Mouse (Mus musculus): ENCODE results near the gene Sec16b. TPM values are rescaled to one million over a fixed set of nuclear protein-coding genes. Genes with fewer than 3 reads are reported as not detected.

Sec16b gene
- total and polyA plus RNA-seq, 3 experiments = 13.9 to 19.6 (median 14.6) TPM

DNA sequence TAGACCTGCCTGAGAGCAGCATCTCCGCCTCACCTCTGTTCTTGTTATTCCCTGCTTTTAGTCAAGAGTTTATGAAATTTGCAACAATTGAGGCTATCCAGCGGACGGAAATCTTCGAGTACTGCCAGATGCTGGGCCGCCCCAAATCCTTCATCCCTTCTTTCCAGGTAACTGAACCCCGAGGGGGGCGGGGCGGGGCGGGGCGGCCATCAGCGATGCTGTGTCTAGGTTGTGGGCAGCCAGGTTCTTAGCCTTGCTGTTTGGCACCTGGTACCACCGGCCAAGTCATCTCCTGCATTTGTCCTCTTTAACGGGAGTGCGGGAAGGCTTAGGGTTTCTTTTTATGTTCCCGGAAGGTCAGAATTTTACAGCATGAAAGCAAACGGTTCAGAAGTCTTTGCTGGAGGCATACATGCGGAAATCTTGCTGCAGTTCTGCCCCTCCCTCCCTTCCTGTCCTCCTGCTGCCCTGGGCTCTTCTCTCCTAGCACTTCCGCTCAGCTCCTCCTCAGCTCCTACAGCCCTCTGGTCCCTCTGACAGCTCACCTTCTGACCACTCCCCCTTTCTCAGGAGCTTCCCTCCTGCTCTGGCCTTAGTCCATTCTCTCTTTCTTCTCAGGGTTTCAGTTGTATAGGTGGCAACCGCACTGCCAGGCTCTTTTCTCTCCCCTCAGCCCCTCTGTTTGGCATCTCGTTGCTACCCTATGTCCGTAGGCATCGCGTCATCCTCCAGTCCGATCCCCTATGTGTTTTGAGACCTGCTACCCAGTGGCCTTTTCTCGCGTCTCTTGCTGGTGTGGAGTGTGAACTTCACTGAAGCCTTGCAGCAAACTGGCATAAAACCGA is 48.4 kb downstream of the Sec16b start:
- no peak overlapping the region for H3K9ac ChIP-seq (ENCODE audit: insufficient read depth, low read depth)
- peaks cover 11 to 82% of the 10 kb centered on the region in 2 experiments for H3K36me3 ChIP-seq (replicated peaks in 1 of 2; ENCODE audit: control insufficient read depth in 1 of 2, insufficient read depth in 1 of 2, low read length in 1 of 2)
- H3K27me3 ChIP-seq (replicated peaks) = no peaks in the 10 kb centered on the region
- no peak overlapping the region for H3K4me3 ChIP-seq (replicated peaks in 1 of 3; ENCODE audit: low read depth in 2 of 3, low read length in 2 of 3, poor library complexity in 1 of 3)
- dilution Hi-C loops (cut with MboI; ENCODE audit: extremely low pct_ligation_motif_present, extremely low pct_unique_long_range_greater_than_20kb, low sequenced_read_pairs) = no loop called here
- no peak overlapping the region for H3K27ac ChIP-seq (ENCODE audit: insufficient read depth, low read depth)
- H3K9me3 ChIP-seq (replicated peaks; ENCODE audit: low read length) = peaks cover 3% of the 10 kb centered on the region
- peaks cover 14 to 46% of the 10 kb centered on the region in 2 experiments for H3K4me1 ChIP-seq (ENCODE audit: control insufficient read depth in 1 of 2, insufficient read depth in 2 of 2)
- TF ChIP-seq RCOR1 (conservative IDR thresholded peaks at IDR 0.05; ENCODE audit: low read depth, low read length) (no peak), CTCF (conservative IDR thresholded peaks at IDR 0.05 in 1 of 2, IDR thresholded peaks at IDR 0.05 in 1 of 2; ENCODE audit: low read depth in 2 of 2, low read length in 2 of 2) (no peak), MEF2A (IDR thresholded peaks at IDR 0.05; ENCODE audit: borderline replicate concordance, low read depth, low read length) (no peak), MYC (IDR thresholded peaks at IDR 0.05; ENCODE audit: low read depth, low read length) (no peak), RAD21 (IDR thresholded peaks at IDR 0.05; ENCODE audit: low read depth, low read length) (no peak), ELF1 (IDR thresholded peaks at IDR 0.05; ENCODE audit: low read depth, low read length) (no peak), TBP (conservative IDR thresholded peaks at IDR 0.05; ENCODE audit: low read depth, low read length) (no peak), MAFK (IDR thresholded peaks at IDR 0.05; ENCODE audit: insufficient replicate concordance, low read length) (no peak), SIN3A (IDR thresholded peaks at IDR 0.05; ENCODE audit: low read length) (no peak), NRF1 (IDR thresholded peaks at IDR 0.05; ENCODE audit: low read depth, low read length) (no peak), ZMIZ1 (IDR thresholded peaks at IDR 0.05; ENCODE audit: low read depth, low read length) (no peak), ZKSCAN1 (IDR thresholded peaks at IDR 0.05; ENCODE audit: borderline replicate concordance, low read depth, low read length) (no peak), POLR2A (IDR thresholded peaks at IDR 0.05; ENCODE audit: low read depth, low read length) (no peak), MAX (IDR thresholded peaks at IDR 0.05; ENCODE audit: low read length) (no peak), UBTF (IDR thresholded peaks at IDR 0.05; ENCODE audit: low read depth, low read length) (no peak), ZNF384 (IDR thresholded peaks at IDR 0.05; ENCODE audit: low read depth, low read length) (no peak)
- no peaks in the 10 kb centered on the region for H3K79me2 ChIP-seq (replicated peaks; ENCODE audit: control insufficient read depth, extremely low read depth, insufficient read depth, poor library complexity, severe bottlenecking)
- DNase-seq (ENCODE audit: extremely low read depth) = no peak
- in situ Hi-C loops (cut with MboI; ENCODE audit: low pct_ligation_motif_present, low pct_unique_long_range_greater_than_20kb, low sequenced_read_pairs) = loop anchor here (25.0 kb wide), 1 partner anchor 1107 kb away; no protein-coding TSS in a partner anchor
- H3K4me2 ChIP-seq (ENCODE audit: insufficient read depth, low read depth, poor library complexity, severe bottlenecking) = no peak overlapping the region

GRCm38 (mm10) chr1:157555738-157556137 is 49.2 kb downstream of the Sec16b start:
- peaks cover 11 to 88% of the 10 kb centered on the region in 2 experiments for H3K36me3 ChIP-seq (replicated peaks in 1 of 2; ENCODE audit: control insufficient read depth in 1 of 2, insufficient read depth in 1 of 2, low read length in 1 of 2)
- 0 out of 2 replicates have a peak overlapping the region, but pooled peaks have one; percentile 27 for H3K4me2 ChIP-seq (ENCODE audit: insufficient read depth, low read depth, poor library complexity, severe bottlenecking)
- H3K9me3 ChIP-seq (replicated peaks; ENCODE audit: low read length) = peaks cover 3% of the 10 kb centered on the region
- no peaks in the 10 kb centered on the region for H3K27me3 ChIP-seq (replicated peaks)
- H3K9ac ChIP-seq (ENCODE audit: insufficient read depth, low read depth) = no peak overlapping the region
- no peaks in the 10 kb centered on the region for H3K79me2 ChIP-seq (replicated peaks; ENCODE audit: control insufficient read depth, extremely low read depth, insufficient read depth, poor library complexity, severe bottlenecking)
- TF ChIP-seq MAZ (IDR thresholded peaks at IDR 0.05; ENCODE audit: low read depth, low read length) (no peak), RAD21 (IDR thresholded peaks at IDR 0.05; ENCODE audit: low read depth, low read length) (no peak), HCFC1 (IDR thresholded peaks at IDR 0.05; ENCODE audit: low read depth, low read length) (no peak), MYC (IDR thresholded peaks at IDR 0.05; ENCODE audit: low read depth, low read length) (no peak), POLR2AphosphoS2 (IDR thresholded peaks at IDR 0.05; ENCODE audit: low read depth, low read length) (no peak), USF1 (IDR thresholded peaks at IDR 0.05; ENCODE audit: low read depth, low read length) (no peak), PAX5 (IDR thresholded peaks at IDR 0.05; ENCODE audit: low read length) (no peak), CTCF (conservative IDR thresholded peaks at IDR 0.05 in 1 of 2, IDR thresholded peaks at IDR 0.05 in 1 of 2; ENCODE audit: low read depth in 2 of 2, low read length in 2 of 2) (no peak), EP300 (IDR thresholded peaks at IDR 0.05; ENCODE audit: low read length) (no peak), SMC3 (IDR thresholded peaks at IDR 0.05; ENCODE audit: low read depth, low read length) (no peak), RCOR1 (conservative IDR thresholded peaks at IDR 0.05; ENCODE audit: low read depth, low read length) (no peak), POLR2A (IDR thresholded peaks at IDR 0.05; ENCODE audit: low read depth, low read length) (no peak), TCF12 (IDR thresholded peaks at IDR 0.05; ENCODE audit: low read depth, low read length) (no peak), E2F4 (IDR thresholded peaks at IDR 0.05; ENCODE audit: insufficient replicate concordance, low read depth, low read length) (no peak), MXI1 (IDR thresholded peaks at IDR 0.05; ENCODE audit: low read depth, low read length) (no peak), ELF1 (IDR thresholded peaks at IDR 0.05; ENCODE audit: low read depth, low read length) (no peak), KAT2A (IDR thresholded peaks at IDR 0.05; ENCODE audit: insufficient replicate concordance, low read length) (no peak), MEF2A (IDR thresholded peaks at IDR 0.05; ENCODE audit: borderline replicate concordance, low read depth, low read length) (no peak), BHLHE40 (IDR thresholded peaks at IDR 0.05; ENCODE audit: low read depth, low read length) (no peak), UBTF (IDR thresholded peaks at IDR 0.05; ENCODE audit: low read depth, low read length) (no peak)
- peaks cover 9 to 40% of the 10 kb centered on the region in 2 experiments for H3K4me1 ChIP-seq (ENCODE audit: control insufficient read depth in 1 of 2, insufficient read depth in 2 of 2)
- peak; percentile 49 for DNase-seq (ENCODE audit: extremely low read depth)
- H3K4me3 ChIP-seq (replicated peaks in 1 of 3; ENCODE audit: low read depth in 2 of 3, low read length in 2 of 3, poor library complexity in 1 of 3) = no peak overlapping the region
- in situ Hi-C loops (cut with MboI; ENCODE audit: low pct_ligation_motif_present, low pct_unique_long_range_greater_than_20kb, low sequenced_read_pairs) = loop anchor here (25.0 kb wide), 1 partner anchor 1107 kb away; no protein-coding TSS in a partner anchor
- dilution Hi-C loops (cut with MboI; ENCODE audit: extremely low pct_ligation_motif_present, extremely low pct_unique_long_range_greater_than_20kb, low sequenced_read_pairs) = no loop called here
- H3K27ac ChIP-seq (ENCODE audit: insufficient read depth, low read depth) = peak overlapping the region; percentile 6; the same call in 1 of the 2 replicates
